Mouse (Mus musculus) thymus, adult 2 months (tissue): ENCODE data around the gene Birc7.

ENCODE experiments used
- CTCF ChIP-seq: fragments of 200-500 bp; IDR thresholded peaks from 2 replicates; pipeline ENCODE4 v1.5.1; 2012; ENCODE audit warnings: mild to moderate bottlenecking, control low read depth, low read length, moderate library complexity, borderline replicate concordance; ENCODE audit not compliant: control insufficient read depth, poor library complexity, insufficient read depth; ENCODE audit errors: extremely low read depth
- POLR2A ChIP-seq: fragments of 200-500 bp; IDR thresholded peaks from 2 replicates; pipeline ENCODE4 v1.6.1; 2012; ENCODE audit warnings: mild to moderate bottlenecking, low read length, control low read depth, moderate library complexity; ENCODE audit not compliant: control insufficient read depth, poor library complexity, insufficient read depth; ENCODE audit errors: extremely low read depth

- no peak for TF ChIP-seq POLR2A
- TF ChIP-seq CTCF, result no peak
These were observed 47.5 kb upstream of the Birc7 start for GRCm38 (mm10) chr2:180881281-180881680.
